Mouse (Mus musculus) embryonic facial prominence, embryonic 14.5 days (tissue): ENCODE data around the gene Gm49325. TPM values are rescaled to one million over a fixed set of nuclear protein-coding genes. Genes with fewer than 3 reads are reported as not detected.

Source experiments
- ATAC-seq: fragments of 200-750 bp; cut with Nextera tagmentation; 2 replicates; pipeline ENCODE4 v1.8.0; 2017; ENCODE audit warnings: low read depth, moderate number of reproducible peaks, moderate TSS enrichment
- DNase-seq: peaks from one replicate; pipeline ENCODE4 v3.0.0-alpha.2; 2015; ENCODE audit warnings: low spot score
- H3K27ac ChIP-seq: fragments of 300-500 bp; sonication (generic); replicated peaks from 2 replicates; pipeline ENCODE4 v1.5.1; 2014; ENCODE audit warnings: low read depth, mild to moderate bottlenecking, low read length, moderate library complexity
- H3K27me3 ChIP-seq: fragments of 300-500 bp; sonication (generic); replicated peaks from 2 replicates; pipeline ENCODE4 v1.6.1; 2014; ENCODE audit warnings: low read length; ENCODE audit not compliant: control insufficient read depth, insufficient read depth
- H3K36me3 ChIP-seq: fragments of 300-500 bp; sonication (generic); 2 replicates; pipeline ENCODE4 v1.6.1; 2014; ENCODE audit warnings: low read length, mixed read lengths; ENCODE audit not compliant: control insufficient read depth, insufficient read depth
- H3K4me1 ChIP-seq: fragments of 300-500 bp; sonication (generic); 2 replicates; pipeline ENCODE4 v1.6.1; 2014; ENCODE audit warnings: antibody characterized with exemption, low read length; ENCODE audit not compliant: control insufficient read depth, insufficient read depth
- H3K4me2 ChIP-seq: fragments of 300-500 bp; sonication (generic); 2 replicates; pipeline ENCODE4 v1.6.1; 2014; ENCODE audit warnings: low read depth, mild to moderate bottlenecking, low read length, moderate library complexity, mixed read lengths
- H3K4me3 ChIP-seq: fragments of 300-500 bp; sonication (generic); 2 replicates; pipeline ENCODE4 v1.5.1; 2014; ENCODE audit warnings: low read depth, mild to moderate bottlenecking, low read length
- H3K9ac ChIP-seq: fragments of 300-500 bp; sonication (generic); 2 replicates; pipeline ENCODE4 v1.6.1; 2014; ENCODE audit warnings: low read depth, mild to moderate bottlenecking, low read length, moderate library complexity, mixed read lengths
- H3K9me3 ChIP-seq: fragments of 300-500 bp; sonication (generic); 2 replicates; pipeline ENCODE4 v1.6.1; 2016; ENCODE audit warnings: low read length; ENCODE audit not compliant: control insufficient read depth
- WGBS: fragments of 180-500 bp; shearing (Covaris S2); extraction: QIAGEN DNeasy Blood & Tissue Kit; methylation state at CpG from one replicate; pipeline ENCODE4 v1.1.7; 2014; 5-methylcytosine and 5-hydroxymethylcytosine counted together
- polyA plus RNA-seq: library from polyadenylated mRNA; unstranded; fragments of >200 nt; fragmentation: Nextera tagmentation; extraction: Ambion mirVana; gene quantifications from 2 replicates; pipeline ENCODE4 v1.2.1, GENCODE M21; 2014

The Gm49325 gene
- polyA plus RNA-seq, 1 experiment from 2014 or later: 4.1 TPM

- 58% methylated on average over 4 of the region's 4 CpGs for WGBS
- Histone ChIP-seq H3K27ac (no peak overlapping the region), H3K27me3 (no peaks in the 10 kb centered on the region), H3K4me1 (peaks cover 15% of the 10 kb centered on the region; the same call in 1 of the 2 replicates), H3K4me2 (no peak overlapping the region), H3K4me3 (no peak overlapping the region), H3K36me3 (peaks cover 18% of the 10 kb centered on the region), H3K9ac (no peak overlapping the region), H3K9me3 (no peaks in the 10 kb centered on the region)
- ATAC-seq (no peak), DNase-seq (no peak)
Measured at GRCm38 (mm10) chr10:77603021-77603420, 3.0 kb upstream of the Gm49325 start.

- H3K4me3 ChIP-seq: no peak overlapping the region
- H3K36me3 ChIP-seq: peaks cover 11% of the 10 kb centered on the region; the same call in 1 of the 2 replicates
- no peak overlapping the region for H3K27ac ChIP-seq
- H3K4me2 ChIP-seq: no peak overlapping the region
- no peak for ATAC-seq
- DNase-seq: no peak
- H3K9ac ChIP-seq: no peak overlapping the region
- no peaks in the 10 kb centered on the region for H3K9me3 ChIP-seq
- H3K4me1 ChIP-seq: peaks cover 15% of the 10 kb centered on the region; the same call in 1 of the 2 replicates
- 90% methylated on average over 6 of the region's 6 CpGs for WGBS
- no peaks in the 10 kb centered on the region for H3K27me3 ChIP-seq
Measured at GRCm38 (mm10) chr10:77604111-77604510, 1.9 kb upstream of the Gm49325 start.

GRCm38 (mm10) chr10:77604958-77605357 is 1.0 kb upstream of the Gm49325 start:
- DNase-seq (no peak), ATAC-seq (no peak)
- no peaks in the 10 kb centered on the region for H3K27me3 ChIP-seq
- H3K9ac ChIP-seq: no peak overlapping the region
- no peak overlapping the region for H3K4me3 ChIP-seq
- H3K36me3 ChIP-seq: peaks cover 16% of the 10 kb centered on the region
- no peaks in the 10 kb centered on the region for H3K9me3 ChIP-seq
- peak overlapping the region; percentile 97; the same call in 1 of the 2 replicates for H3K27ac ChIP-seq
- H3K4me1 ChIP-seq: peaks cover 15% of the 10 kb centered on the region; the same call in 1 of the 2 replicates
- WGBS: 72% methylated on average over 5 of the region's 5 CpGs
- no peak overlapping the region for H3K4me2 ChIP-seq

GRCm38 (mm10) chr10:77605368-77605767 is 629 bp upstream of the Gm49325 start:
- no peaks in the 10 kb centered on the region for H3K9me3 ChIP-seq
- ATAC-seq (0 out of 2 replicates have a peak, but pooled peaks have one; percentile 14), DNase-seq (no peak)
- peak overlapping the region; percentile 66 for H3K4me3 ChIP-seq
- no peaks in the 10 kb centered on the region for H3K27me3 ChIP-seq
- H3K4me2 ChIP-seq: peak overlapping the region; percentile 75
- 41% methylated on average over 1 of the region's 1 CpGs for WGBS
- H3K27ac ChIP-seq: peak overlapping the region; percentile 97
- H3K4me1 ChIP-seq: peaks cover 15% of the 10 kb centered on the region; the same call in 1 of the 2 replicates
- peak overlapping the region; percentile 89 for H3K9ac ChIP-seq
- H3K36me3 ChIP-seq: peaks cover 20% of the 10 kb centered on the region

DNA sequence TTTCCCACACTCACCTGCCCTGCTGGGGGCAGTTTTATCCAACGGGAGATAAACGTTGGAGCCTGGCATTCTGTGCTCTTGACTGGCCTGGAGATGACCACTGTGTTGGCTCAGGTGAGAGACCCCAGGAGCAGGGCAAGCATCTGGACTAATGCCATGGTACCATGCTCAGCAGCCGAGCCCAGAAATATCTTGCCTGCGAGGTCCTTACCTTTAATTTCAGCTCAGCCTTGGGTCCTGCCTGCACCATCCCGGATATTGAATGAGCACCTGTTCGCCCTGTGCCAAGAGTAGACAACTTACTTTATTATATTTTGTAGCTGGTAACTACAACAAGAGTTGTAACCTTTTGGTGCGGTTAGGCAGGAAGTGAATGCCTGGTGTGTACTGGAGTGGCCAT is 858 bp downstream of the Gm49325 start:
- H3K36me3 ChIP-seq: peaks cover 34% of the 10 kb centered on the region
- H3K9me3 ChIP-seq: no peaks in the 10 kb centered on the region
- H3K4me2 ChIP-seq: peak overlapping the region; percentile 75
- ATAC-seq (peak; percentile 5), DNase-seq (no peak)
- H3K4me1 ChIP-seq: peaks cover 15% of the 10 kb centered on the region; the same call in 1 of the 2 replicates
- no peaks in the 10 kb centered on the region for H3K27me3 ChIP-seq
- peak overlapping the region; percentile 66 for H3K4me3 ChIP-seq
- WGBS: 47% methylated on average over 7 of the region's 7 CpGs
- H3K27ac ChIP-seq: peak overlapping the region; percentile 97
- peak overlapping the region; percentile 89 for H3K9ac ChIP-seq

DNA sequence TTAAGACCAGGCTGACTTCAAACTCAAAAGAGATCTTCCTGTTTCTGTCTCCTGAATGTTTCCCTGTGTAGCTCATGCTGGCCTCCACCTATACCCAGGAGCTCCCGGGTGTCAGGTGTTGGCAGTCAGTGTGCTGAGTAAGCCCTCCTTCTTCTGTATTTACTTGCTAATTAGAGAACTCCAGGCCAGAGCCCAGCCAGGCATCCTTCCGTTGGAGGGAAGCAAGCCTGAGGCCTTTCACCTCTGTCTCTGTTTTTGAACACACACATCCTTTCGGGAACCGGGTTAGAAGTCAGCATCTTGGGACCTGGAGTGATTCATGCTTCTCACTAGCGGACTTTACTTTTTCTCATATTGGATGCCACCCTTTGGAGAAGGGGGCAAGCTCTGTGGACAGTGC is 1.4 kb downstream of the Gm49325 start:
- no peak for ATAC-seq

GRCm38 (mm10) chr10:77608589-77608988 is 2.6 kb downstream of the Gm49325 start:
- H3K9ac ChIP-seq: no peak overlapping the region
- peaks cover 52% of the 10 kb centered on the region for H3K36me3 ChIP-seq
- 93% methylated on average over 8 of the region's 8 CpGs for WGBS

More for the DNA sequence above, 1.4 kb downstream of the Gm49325 start:
- no peaks in the 10 kb centered on the region for H3K27me3 ChIP-seq
- no peak for DNase-seq
- peaks cover 40% of the 10 kb centered on the region for H3K36me3 ChIP-seq
- H3K4me2 ChIP-seq: peak overlapping the region; percentile 75
- 68% methylated on average over 5 of the region's 5 CpGs for WGBS
- H3K9me3 ChIP-seq: no peaks in the 10 kb centered on the region
- H3K9ac ChIP-seq: peak overlapping the region; percentile 89
- H3K27ac ChIP-seq: no peak overlapping the region; the same call in 1 of the 2 replicates
- H3K4me1 ChIP-seq: peaks cover 15% of the 10 kb centered on the region; the same call in 1 of the 2 replicates
- peak overlapping the region; percentile 66 for H3K4me3 ChIP-seq

DNA sequence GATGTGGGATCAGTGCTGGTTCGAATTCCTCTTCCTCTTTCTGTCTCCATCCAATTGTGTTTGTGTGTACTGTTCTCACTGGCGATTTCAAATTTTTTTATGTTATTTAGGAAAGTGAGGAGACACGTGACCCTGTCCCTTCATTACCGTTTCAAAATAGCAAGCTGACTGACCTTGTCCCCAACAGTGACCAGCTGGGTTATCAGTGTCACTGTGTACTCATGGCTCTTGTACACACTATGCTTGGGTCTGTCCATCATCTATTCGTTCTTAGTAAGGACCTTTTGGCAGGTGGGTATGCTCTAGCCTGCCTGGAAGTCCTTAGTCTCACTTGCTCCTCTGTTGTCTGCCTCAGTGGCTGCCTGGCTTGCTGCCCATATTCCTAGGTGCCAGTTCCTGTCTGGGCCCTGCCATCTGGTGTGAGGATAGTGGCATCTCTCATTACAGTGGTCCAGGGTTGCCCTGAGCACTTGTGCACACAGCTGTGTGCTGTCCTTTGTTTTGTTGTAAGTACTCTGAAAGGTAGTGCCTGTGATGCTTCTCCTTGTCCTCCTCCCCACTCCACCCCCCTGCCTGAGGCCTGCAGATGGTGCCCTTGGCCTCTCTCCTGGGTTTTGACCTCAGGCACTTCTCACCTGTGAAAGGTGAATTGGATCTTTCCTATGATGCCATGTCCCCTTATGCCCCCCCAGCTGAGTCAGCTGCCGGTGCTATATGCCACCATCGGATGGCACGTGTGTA is 4.4 kb downstream of the Gm49325 start:
- 87% methylated on average over 8 of the region's 8 CpGs for WGBS
- Histone ChIP-seq H3K4me3 (no peak overlapping the region), H3K9me3 (no peaks in the 10 kb centered on the region), H3K9ac (no peak overlapping the region), H3K4me2 (no peak overlapping the region), H3K27ac (no peak overlapping the region), H3K27me3 (no peaks in the 10 kb centered on the region), H3K36me3 (peaks cover 70% of the 10 kb centered on the region), H3K4me1 (peaks cover 15% of the 10 kb centered on the region; the same call in 1 of the 2 replicates)
- ATAC-seq (no peak), DNase-seq (no peak)

More at GRCm38 (mm10) chr10:77608589-77608988, 2.6 kb downstream of the Gm49325 start:
- Histone ChIP-seq H3K27ac (no peak overlapping the region), H3K4me2 (no peak overlapping the region), H3K27me3 (no peaks in the 10 kb centered on the region), H3K4me1 (peaks cover 15% of the 10 kb centered on the region; the same call in 1 of the 2 replicates), H3K9me3 (no peaks in the 10 kb centered on the region), H3K4me3 (no peak overlapping the region)
- DNase-seq (no peak), ATAC-seq (no peak)
